Comparison of ENCODE assay signal across 14 mouse cellular contexts in genomic region chr4:57131839-57132238, GRCm38 (mm10). TPM values are rescaled to one million over a fixed set of nuclear protein-coding genes. Genes with fewer than 3 reads are reported as not detected.
A peak's percentile ranks its signal among the peaks of the same experiment; 100 is the strongest.
DNase-seq lines count a peak whose midpoint lies in the region; ATAC-seq lines count a peak whose summit lies in the region.
"Had no signal": no experiment of that assay in that cellular context is flagged by ENCODE, and none has a peak within 500 bp of the region (broad histone marks: within the 10 kb centered on the region; RNA-seq: fewer than 3 reads in every experiment).

No protein-coding gene starts in this region.

- no peaks in the 10 kb centered on the region for H3K9me3 ChIP-seq in heart, embryonic 14.5 days (ENCODE audit: control insufficient read depth, low read length)
- no peaks in the 10 kb centered on the region for H3K9me3 ChIP-seq in heart, embryonic 10.5 days
- H3K9me3 ChIP-seq in intestine, embryonic 16.5 days (ENCODE audit: control insufficient read depth, low read length) = no peaks in the 10 kb centered on the region
- H3K9me3 ChIP-seq: lung, embryonic 15.5 days; midbrain, embryonic 10.5 days had no signal

- 0 out of 2 replicates have a peak, but pooled peaks have one; percentile 43 for ATAC-seq in heart, embryonic 14.5 days (ENCODE audit: insufficient number of reproducible peaks, insufficient read depth, low FRiP score, low read depth)
- ATAC-seq in intestine, embryonic 16.5 days = no peak

- peak; percentile 50 for DNase-seq in cerebellum, adult 9-10 months
- DNase-seq in cerebellum, postnatal 4 days (ENCODE audit: low spot score in 2 of 2) = no peak
- no peak for DNase-seq in heart, embryonic 10.5 days (ENCODE audit: low spot score)
- peak; percentile 79 for DNase-seq in brain, adult 2 months (ENCODE audit: low read depth, low spot score)
- no peak for DNase-seq in lung, postnatal 4 days
- DNase-seq in spleen, postnatal 10 days (ENCODE audit: low spot score in 2 of 2) = no peak
- DNase-seq: kidney, adult 11 months; layer of hippocampus, adult 9-11 months; liver; thymus, postnatal 4 days had no signal

- no peak overlapping the region for H3K9ac ChIP-seq in heart, embryonic 14.5 days (ENCODE audit: low read length)
- H3K9ac ChIP-seq in intestine, embryonic 16.5 days (ENCODE audit: low read depth, low read length) = peak overlapping the region; percentile 33; the same call in 1 of the 2 replicates
- H3K9ac ChIP-seq: lung, embryonic 15.5 days had no signal

- no peaks in the 10 kb centered on the region for H3K36me3 ChIP-seq in heart, embryonic 14.5 days (ENCODE audit: control insufficient read depth, insufficient read depth, low read length)
- H3K36me3 ChIP-seq in heart, embryonic 10.5 days = no peaks in the 10 kb centered on the region
- no peaks in the 10 kb centered on the region for H3K36me3 ChIP-seq in intestine, embryonic 16.5 days (ENCODE audit: control insufficient read depth, insufficient read depth, low read length)
- H3K36me3 ChIP-seq: lung, embryonic 15.5 days; midbrain, embryonic 10.5 days had no signal

- H3K4me1 ChIP-seq in heart, embryonic 14.5 days (ENCODE audit: control insufficient read depth in 2 of 2, insufficient read depth in 2 of 2, low read length in 2 of 2) = peaks cover 0 to 4% of the 10 kb centered on the region in 2 experiments; a peak in 1 of 4 replicates
- peaks cover 4% of the 10 kb centered on the region; the same call in 1 of the 2 replicates for H3K4me1 ChIP-seq in heart, embryonic 10.5 days
- peaks cover 48% of the 10 kb centered on the region for H3K4me1 ChIP-seq in intestine, embryonic 16.5 days (ENCODE audit: control insufficient read depth, insufficient read depth, low read length)

- no peak overlapping the region for H3K4me2 ChIP-seq in heart, embryonic 14.5 days (ENCODE audit: low read length)
- H3K4me2 ChIP-seq in intestine, embryonic 16.5 days (ENCODE audit: low read depth, low read length) = no peak overlapping the region
- H3K4me2 ChIP-seq: lung, embryonic 15.5 days had no signal

- H3K27ac ChIP-seq in heart, embryonic 14.5 days (replicated peaks in 1 of 2; ENCODE audit: control insufficient read depth in 1 of 2, insufficient read depth in 1 of 2, low read depth in 2 of 2, low read length in 2 of 2) = no peak overlapping the region
- H3K27ac ChIP-seq in heart, embryonic 10.5 days = no peak overlapping the region
- H3K27ac ChIP-seq in intestine, embryonic 16.5 days (ENCODE audit: low read length) = peak overlapping the region; percentile 43
- H3K27ac ChIP-seq: lung, embryonic 15.5 days; midbrain, embryonic 10.5 days had no signal

- WGBS in heart, embryonic 14.5 days = 60% methylated on average over 10 of the region's 10 CpGs
- 71% methylated on average over 10 of the region's 10 CpGs for WGBS in heart, embryonic 10.5 days
- WGBS in intestine, embryonic 16.5 days = 75% methylated on average over 10 of the region's 10 CpGs

- no peak overlapping the region for H3K4me3 ChIP-seq in heart, embryonic 14.5 days (ENCODE audit: control insufficient read depth in 1 of 2, insufficient read depth in 1 of 2, low read depth in 1 of 2, low read length in 2 of 2)
- H3K4me3 ChIP-seq in heart, embryonic 10.5 days = no peak overlapping the region
- no peak overlapping the region for H3K4me3 ChIP-seq in intestine, embryonic 16.5 days (ENCODE audit: low read length)
- H3K4me3 ChIP-seq: lung, embryonic 15.5 days; midbrain, embryonic 10.5 days had no signal

- H3K27me3 ChIP-seq in heart, embryonic 14.5 days (ENCODE audit: control insufficient read depth, insufficient read depth, low read length) = peaks cover 4% of the 10 kb centered on the region; the same call in 1 of the 2 replicates
- peaks cover 41% of the 10 kb centered on the region for H3K27me3 ChIP-seq in heart, embryonic 10.5 days (ENCODE audit: insufficient read depth, poor library complexity, severe bottlenecking)
- H3K27me3 ChIP-seq in intestine, embryonic 16.5 days (replicated peaks; ENCODE audit: control insufficient read depth, insufficient read depth, low read length) = no peaks in the 10 kb centered on the region

RNA-seq across cellular contexts. Expression of gene Epb41l4b, which starts 11.4 kb away (rescaled TPM):
- polyA plus RNA-seq in heart, embryonic 14.5 days (2014; fragmentation: Nextera tagmentation; extraction: Ambion mirVana) = 0.30 and 0.57 TPM in 2 replicates
- 0.34 and 1.6 TPM in 2 replicates for polyA plus RNA-seq in heart, embryonic 10.5 days (2016; fragmentation: Nextera tagmentation; extraction: Ambion mirVana)
- polyA plus RNA-seq in intestine, embryonic 16.5 days (2015; fragmentation: Nextera tagmentation; extraction: Ambion mirVana) = 13.9 and 16.6 TPM in 2 replicates

Comparison
In these comparisons a context has a peak if more than half of its experiments do, and no peak if none do; other contexts are left out.
1. DNase-seq: peak in cerebellum, adult 9-10 months (single experiment) and brain, adult 2 months (single experiment); none in cerebellum, postnatal 4 days (0 of 2), heart, embryonic 10.5 days (single experiment), lung, postnatal 4 days (0 of 2) and spleen, postnatal 10 days (0 of 2).